Mouse (Mus musculus) spleen, postnatal 14 days (tissue): Measurements from ENCODE around the gene 1700019A02Rik.

Source experiments
- DNase-seq, 2 experiments: peaks; one replicate each; pipeline ENCODE4 v3.0.0; 2021 to 2022; ENCODE audit warnings: low spot score in 2 of 2

Gene 1700019A02Rik

DNA sequence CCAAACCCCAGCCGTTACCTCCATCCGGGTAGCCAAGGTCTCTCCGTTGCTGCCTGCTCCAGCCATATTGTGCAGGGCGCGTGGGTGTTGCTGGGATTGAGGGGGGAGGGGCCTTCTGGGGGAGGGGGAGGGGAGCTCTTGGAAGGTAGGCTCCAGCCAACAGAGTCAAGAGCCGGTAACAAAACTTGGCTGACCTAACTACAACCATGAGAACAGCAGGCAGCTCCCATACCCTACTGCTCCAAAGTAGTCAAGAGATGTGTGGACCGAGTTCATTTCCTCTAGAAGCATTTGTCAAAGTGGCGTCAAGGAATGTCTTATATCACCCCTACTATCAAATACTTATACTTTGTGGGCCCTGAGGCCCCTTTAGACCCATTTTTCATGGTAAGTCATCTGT is at the start of gene 1700019A02Rik:
TSS of gene 1700019A02Rik (minus strand) at position 101 of the 400 bp plus-strand sequence.
- DNase-seq, result no peak

GRCm38 (mm10) chr1:53226063-53226462 is 38.6 kb upstream of the 1700019A02Rik start:
- no peak for DNase-seq

DNA sequence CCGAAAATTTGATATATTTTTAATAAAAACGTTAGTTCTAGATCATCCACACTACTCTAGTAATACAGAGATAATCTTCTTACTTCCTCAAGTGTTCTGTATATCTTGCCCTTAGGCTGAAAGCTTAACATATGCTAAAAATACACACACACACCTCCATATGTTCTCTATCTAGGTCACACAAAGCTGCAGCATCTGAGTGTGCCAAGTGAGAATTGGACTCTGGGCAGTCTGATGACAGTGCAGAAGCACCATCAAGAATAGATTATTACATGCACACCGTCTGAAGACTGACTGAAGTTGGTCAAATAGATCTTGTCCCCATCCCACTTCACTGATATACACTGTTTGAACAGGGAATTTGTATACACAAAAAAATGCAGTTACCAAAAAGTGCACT is 38.2 kb upstream of the 1700019A02Rik start:
- DNase-seq, result no peak

DNA sequence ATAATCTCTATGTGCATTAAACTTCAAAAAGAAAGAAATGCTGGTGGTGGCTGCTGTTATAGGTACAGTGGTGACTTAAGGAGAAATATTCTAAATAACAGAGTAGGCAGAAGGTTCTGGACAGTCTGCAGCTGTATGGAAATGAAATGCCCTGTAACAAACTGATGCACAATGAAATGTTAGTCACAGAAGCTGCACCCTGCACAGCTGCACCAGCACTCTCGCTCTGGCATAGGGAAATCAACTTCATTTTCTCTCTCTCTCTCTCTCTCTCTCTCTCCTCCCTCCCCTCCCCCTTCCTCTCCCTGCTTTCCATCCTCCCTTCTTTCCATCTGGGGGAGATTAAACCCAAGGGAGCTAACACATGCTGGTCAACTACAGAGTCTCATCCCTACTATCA is 37.3 kb upstream of the 1700019A02Rik start:
- no peak for DNase-seq

GRCm38 (mm10) chr1:53210136-53210535 is 22.7 kb upstream of the 1700019A02Rik start:
- DNase-seq, result no peak

GRCm38 (mm10) chr1:53203902-53204301 is 16.5 kb upstream of the 1700019A02Rik start:
- no peak for DNase-seq

- no peak for DNase-seq
These were observed 14.3 kb upstream of the 1700019A02Rik start for GRCm38 (mm10) chr1:53201630-53202199.

GRCm38 (mm10) chr1:53194536-53194935 is 7.1 kb upstream of the 1700019A02Rik start:
- DNase-seq, result no peak

- DNase-seq, result no peak
These were observed 3.8 kb upstream of the 1700019A02Rik start for GRCm38 (mm10) chr1:53191234-53191633.

DNA sequence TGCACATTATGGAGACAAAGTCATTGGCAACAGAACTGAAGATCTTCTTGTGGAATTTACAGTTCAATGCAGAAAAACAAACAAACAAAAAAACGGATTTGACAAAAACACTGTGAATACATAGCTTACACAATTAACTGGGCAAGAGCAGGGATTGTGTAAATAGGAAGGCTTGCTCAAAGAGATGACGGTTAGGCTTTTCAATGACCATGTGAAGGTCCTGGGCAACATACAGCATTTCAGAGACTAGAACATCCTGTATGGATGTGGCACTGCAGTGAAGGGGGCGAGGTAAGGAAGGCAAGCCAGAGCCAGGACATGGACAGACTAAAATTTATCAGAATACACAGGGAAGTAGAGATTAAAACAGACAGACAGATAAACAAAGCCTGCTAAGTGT is 2.2 kb upstream of the 1700019A02Rik start:
- DNase-seq, result no peak

DNA sequence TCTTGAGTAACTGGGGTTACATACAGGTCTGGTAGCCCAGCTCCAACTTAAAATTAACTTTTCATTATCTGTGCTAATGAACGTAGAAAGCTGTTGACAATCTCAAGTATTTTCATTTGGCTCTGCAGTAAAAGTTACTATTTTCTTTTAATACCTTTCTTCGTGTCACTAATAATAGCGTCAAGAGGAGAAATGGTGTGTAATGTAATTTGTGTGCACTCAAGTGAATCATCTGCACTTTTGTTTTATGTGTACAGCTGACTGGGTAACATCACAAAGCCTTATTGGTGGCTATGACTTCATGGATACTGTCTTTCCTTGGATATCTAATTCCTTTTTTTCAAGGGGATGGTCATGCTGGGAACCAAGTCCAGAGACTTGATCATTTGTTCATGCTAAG is 1.1 kb downstream of the 1700019A02Rik start:
- DNase-seq, result no peak

DNA sequence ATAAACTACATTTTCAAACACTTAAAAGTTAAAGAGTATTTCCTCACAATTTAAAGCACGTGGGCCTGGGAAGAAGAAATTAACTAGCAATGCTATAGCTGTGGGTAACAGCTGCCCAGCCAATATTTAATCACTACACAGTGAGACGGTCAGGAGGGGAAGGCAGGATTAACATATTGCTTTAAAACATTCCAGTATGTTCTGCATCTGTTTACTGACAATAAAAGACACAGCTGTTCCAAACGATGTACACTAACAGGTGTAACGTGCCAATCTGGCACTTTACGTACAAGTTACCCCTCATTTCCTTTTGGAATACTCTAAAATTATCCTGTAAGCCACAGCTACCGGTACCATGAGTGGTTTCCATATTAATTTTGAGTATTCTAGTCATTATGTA is 29.7 kb downstream of the 1700019A02Rik start:
- no peak for DNase-seq

GRCm38 (mm10) chr1:53123066-53123465 is 64.4 kb downstream of the 1700019A02Rik start:
- no peak for DNase-seq

DNA sequence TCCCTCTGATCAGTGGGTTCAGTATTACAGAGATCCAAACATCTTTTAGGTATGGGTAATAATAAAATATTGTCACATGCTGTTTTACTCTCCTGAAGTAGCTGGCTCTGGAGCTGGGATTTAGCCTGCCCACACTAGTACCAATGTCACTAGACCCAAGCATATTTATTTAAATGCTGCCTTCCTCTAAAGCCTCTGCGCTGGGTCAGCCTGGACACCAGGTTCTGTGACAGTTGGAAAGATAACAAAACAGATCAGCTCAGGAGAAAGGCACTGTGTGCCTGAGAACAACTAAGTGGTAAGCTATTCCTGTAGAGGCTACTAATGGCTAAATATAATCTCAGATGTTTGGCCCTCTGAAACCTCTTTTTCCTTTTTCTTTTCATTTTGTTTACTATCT is 76.9 kb downstream of the 1700019A02Rik start:
- no peak for DNase-seq
